28 mouse cellular contexts compared by ENCODE assay signal in genomic region chr5:135918593-135918992, GRCm38 (mm10). TPM values are rescaled to one million over a fixed set of nuclear protein-coding genes. Genes with fewer than 3 reads are reported as not detected.
DNase-seq lines count a peak whose midpoint lies in the region; ATAC-seq and TF ChIP-seq lines count a peak whose summit lies in the region.
"Had no signal": no experiment of that assay in that cellular context is flagged by ENCODE, and none has a peak within 500 bp of the region (broad histone marks: within the 10 kb centered on the region; RNA-seq: fewer than 3 reads in every experiment).

No protein-coding gene starts in this region.

- peaks cover 28% of the 10 kb centered on the region; the same call in 1 of the 2 replicates for H3K36me3 ChIP-seq in hindbrain, postnatal 0 days (ENCODE audit: insufficient read depth, low read length)
- peaks cover 25% of the 10 kb centered on the region for H3K36me3 ChIP-seq in hindbrain, embryonic 16.5 days (ENCODE audit: control insufficient read depth, insufficient read depth, low read length)
- H3K36me3 ChIP-seq in lung, embryonic 14.5 days (ENCODE audit: insufficient read depth), result peaks cover 83% of the 10 kb centered on the region
- H3K36me3 ChIP-seq in MEL (ENCODE audit: control insufficient read depth in 1 of 2, insufficient read depth in 2 of 2, low read length in 2 of 2) (peaks cover 7 to 46% of the 10 kb centered on the region in 2 experiments), myocyte (ENCODE audit: control insufficient read depth, insufficient read depth) (peaks cover 38% of the 10 kb centered on the region)

- H3K79me2 ChIP-seq in MEL (ENCODE audit: control insufficient read depth, insufficient read depth, low read length, poor library complexity), result peaks cover 80% of the 10 kb centered on the region
- H3K79me2 ChIP-seq in myocyte (ENCODE audit: control insufficient read depth, insufficient read depth), result peaks cover 99% of the 10 kb centered on the region

- H3ac ChIP-seq in myocyte (ENCODE audit: control insufficient read depth, insufficient read length), result no peak overlapping the region

- no peak for DNase-seq in hindbrain, postnatal 0 days (ENCODE audit: low spot score)
- no peak for DNase-seq in lung, embryonic 14.5 days
- no peak for DNase-seq in lung, adult 2 months
- peak; percentile 31 for DNase-seq in MEL (ENCODE audit: low read depth, low spot score)
- DNase-seq in gastrocnemius, postnatal 4 days (ENCODE audit: low spot score in 2 of 2), result no peak
- DNase-seq: adrenal gland, postnatal 10 days; cerebellum, adult 18-20 months; cerebellum, postnatal 10 days; gastrocnemius, postnatal 25 days; heart, adult 18-20 months; heart, postnatal 36 days; kidney, adult 18-20 months; kidney, postnatal 4 days; layer of hippocampus, adult 9-11 months; liver; lung, postnatal 14 days; thymus, postnatal 14 days had no signal

- no peak for TF ChIP-seq POLR2A in lung, adult 2 months (IDR thresholded peaks at IDR 0.05; ENCODE audit: borderline replicate concordance, extremely low read depth, low read depth, low read length)
- TF ChIP-seq POLR2A in MEL (IDR thresholded peaks at IDR 0.05; ENCODE audit: control insufficient read depth in 1 of 2, insufficient read depth in 1 of 2, low read depth in 1 of 2, low read length in 2 of 2, poor library complexity in 1 of 2) (no peak), myocyte (IDR thresholded peaks at IDR 0.05; ENCODE audit: insufficient read length, low read depth) (no peak)

- H3K4me3 ChIP-seq in hindbrain, postnatal 0 days (ENCODE audit: low read length), result no peak overlapping the region
- no peak overlapping the region for H3K4me3 ChIP-seq in hindbrain, embryonic 16.5 days (ENCODE audit: low read length)
- H3K4me3 ChIP-seq in lung, embryonic 14.5 days (ENCODE audit: low read depth, low read length), result no peak overlapping the region
- H3K4me3 ChIP-seq in lung, adult 2 months (replicated peaks; ENCODE audit: extremely low read depth, low read depth, low read length), result no peak overlapping the region
- no peak overlapping the region for H3K4me3 ChIP-seq in MEL (ENCODE audit: control insufficient read depth in 1 of 2, insufficient read depth in 1 of 2, low read depth in 2 of 2, low read length in 2 of 2)
- no peak overlapping the region for H3K4me3 ChIP-seq in myocyte
- H3K4me3 ChIP-seq: embryonic facial prominence, embryonic 13.5 days; forebrain, embryonic 10.5 days; hindbrain, embryonic 12.5 days; midbrain, embryonic 10.5 days; neural tube, embryonic 13.5 days had no signal

- H3K4me1 ChIP-seq in hindbrain, postnatal 0 days (ENCODE audit: insufficient read depth, low read length), result no peaks in the 10 kb centered on the region
- no peaks in the 10 kb centered on the region; the same call in 1 of the 2 replicates for H3K4me1 ChIP-seq in hindbrain, embryonic 16.5 days (ENCODE audit: control insufficient read depth, insufficient read depth, low read depth, low read length)
- H3K4me1 ChIP-seq in lung, embryonic 14.5 days (ENCODE audit: insufficient read depth), result no peaks in the 10 kb centered on the region; the same call in 1 of the 2 replicates
- peaks cover 22% of the 10 kb centered on the region for H3K4me1 ChIP-seq in lung, adult 2 months (ENCODE audit: control insufficient read depth, insufficient read depth, low read length)
- no peaks in the 10 kb centered on the region; a peak in 1 of 4 replicates for H3K4me1 ChIP-seq in MEL (ENCODE audit: control insufficient read depth in 1 of 2, insufficient read depth in 2 of 2, low read length in 2 of 2)
- H3K4me1 ChIP-seq: embryonic facial prominence, embryonic 13.5 days; hindbrain, embryonic 12.5 days had no signal

- 96% methylated on average over 5 of the region's 5 CpGs for WGBS in hindbrain, postnatal 0 days
- 94% methylated on average over 5 of the region's 5 CpGs for WGBS in hindbrain, embryonic 16.5 days
- 92% methylated on average over 5 of the region's 5 CpGs for WGBS in lung, embryonic 14.5 days
- 94% methylated on average over 5 of the region's 5 CpGs for WGBS in lung, adult 2 months

- no peak for TF ChIP-seq EP300 in MEL (IDR thresholded peaks at IDR 0.05; ENCODE audit: low read depth in 1 of 2, low read length in 2 of 2)

- H3K9ac ChIP-seq in hindbrain, postnatal 0 days (replicated peaks; ENCODE audit: low read length), result no peak overlapping the region
- H3K9ac ChIP-seq in hindbrain, embryonic 16.5 days (ENCODE audit: low read depth, low read length), result no peak overlapping the region
- no peak overlapping the region for H3K9ac ChIP-seq in lung, embryonic 14.5 days
- H3K9ac ChIP-seq in MEL (ENCODE audit: control insufficient read depth, low read depth, low read length, poor library complexity, severe bottlenecking), result no peak overlapping the region
- H3K9ac ChIP-seq: embryonic facial prominence, embryonic 13.5 days; hindbrain, embryonic 12.5 days; neural tube, embryonic 13.5 days had no signal

- H3K9me3 ChIP-seq in hindbrain, postnatal 0 days (ENCODE audit: low read length), result no peaks in the 10 kb centered on the region
- no peaks in the 10 kb centered on the region for H3K9me3 ChIP-seq in hindbrain, embryonic 16.5 days (ENCODE audit: control insufficient read depth, low read length)
- no peaks in the 10 kb centered on the region for H3K9me3 ChIP-seq in lung, embryonic 14.5 days (ENCODE audit: low read depth, low read length)
- H3K9me3 ChIP-seq in MEL (replicated peaks; ENCODE audit: insufficient read depth, low read length), result no peaks in the 10 kb centered on the region
- H3K9me3 ChIP-seq: embryonic facial prominence, embryonic 13.5 days; hindbrain, embryonic 12.5 days; midbrain, embryonic 10.5 days; neural tube, embryonic 13.5 days had no signal

- no peak for TF ChIP-seq RAD21 in MEL (IDR thresholded peaks at IDR 0.05; ENCODE audit: low read depth, low read length)

- peak; percentile 30 for TF ChIP-seq CTCF in hindbrain, postnatal 0 days (IDR thresholded peaks at IDR 0.05; ENCODE audit: low read depth)
- peak; percentile 23; the same call in 1 of the 2 replicates for TF ChIP-seq CTCF in lung, embryonic 14.5 days (IDR thresholded peaks at IDR 0.05; ENCODE audit: low read depth)
- no peak for TF ChIP-seq CTCF in lung, adult 2 months (IDR thresholded peaks at IDR 0.05; ENCODE audit: insufficient read depth, low read length)
- peak; percentile 26 to 34 (median 28); a peak in 4 of 6 replicates for TF ChIP-seq CTCF in MEL (IDR thresholded peaks at IDR 0.05 in 2 of 3, conservative IDR thresholded peaks at IDR 0.05 in 1 of 3; ENCODE audit: control insufficient read depth in 1 of 3, insufficient read depth in 1 of 3, low read depth in 2 of 3, low read length in 3 of 3, poor library complexity in 1 of 3, severe bottlenecking in 1 of 3)

- no peak overlapping the region for H3K27ac ChIP-seq in hindbrain, postnatal 0 days
- no peak overlapping the region for H3K27ac ChIP-seq in hindbrain, embryonic 16.5 days (ENCODE audit: low read depth, low read length)
- no peak overlapping the region for H3K27ac ChIP-seq in lung, embryonic 14.5 days (ENCODE audit: low read depth)
- H3K27ac ChIP-seq in MEL (ENCODE audit: control insufficient read depth, low read depth, low read length), result no peak overlapping the region
- H3K27ac ChIP-seq: embryonic facial prominence, embryonic 13.5 days; forebrain, embryonic 10.5 days; hindbrain, embryonic 12.5 days; midbrain, embryonic 10.5 days; neural tube, embryonic 13.5 days had no signal

- no peak for ATAC-seq in hindbrain, postnatal 0 days
- no peak for ATAC-seq in hindbrain, embryonic 16.5 days
- no peak for ATAC-seq in lung, embryonic 14.5 days (ENCODE audit: insufficient read depth)
- no peak for ATAC-seq in megakaryocyte, adult 5-6 weeks (ENCODE audit: poor library complexity, severe bottlenecking)
- ATAC-seq: forebrain, embryonic 16.5 days; midbrain, embryonic 16.5 days had no signal

- no peak overlapping the region for H3K4me2 ChIP-seq in hindbrain, postnatal 0 days (ENCODE audit: low read depth, low read length)
- H3K4me2 ChIP-seq in hindbrain, embryonic 16.5 days (ENCODE audit: low read length), result no peak overlapping the region
- no peak overlapping the region for H3K4me2 ChIP-seq in lung, embryonic 14.5 days
- H3K4me2 ChIP-seq in myocyte (ENCODE audit: low read depth), result peak overlapping the region; percentile 8
- H3K4me2 ChIP-seq: embryonic facial prominence, embryonic 13.5 days; heart, embryonic 11.5 days; hindbrain, embryonic 12.5 days; neural tube, embryonic 13.5 days had no signal

- no peaks in the 10 kb centered on the region for H3K27me3 ChIP-seq in hindbrain, postnatal 0 days (ENCODE audit: insufficient read depth, low read length)
- H3K27me3 ChIP-seq in hindbrain, embryonic 16.5 days (replicated peaks; ENCODE audit: control insufficient read depth, insufficient read depth, low read length), result no peaks in the 10 kb centered on the region
- no peaks in the 10 kb centered on the region for H3K27me3 ChIP-seq in lung, embryonic 14.5 days (ENCODE audit: insufficient read depth, low read length)
- no peaks in the 10 kb centered on the region for H3K27me3 ChIP-seq in MEL (ENCODE audit: control insufficient read depth in 1 of 2, insufficient read depth in 2 of 2, low read length in 2 of 2)
- no peaks in the 10 kb centered on the region for H3K27me3 ChIP-seq in myocyte (ENCODE audit: control insufficient read depth, insufficient read depth, insufficient read length)
- H3K27me3 ChIP-seq: embryonic facial prominence, embryonic 13.5 days; hindbrain, embryonic 12.5 days; neural tube, embryonic 13.5 days had no signal

RNA-seq across cellular contexts. Expression of gene Ywhag, which starts 15.8 kb away (rescaled TPM):
- total RNA-seq in hindbrain, postnatal 0 days (2014; rRNA removed), result 334 and 336 TPM in 2 replicates
- 734 and 782 TPM in 2 replicates for polyA plus RNA-seq in hindbrain, postnatal 0 days (2015; fragmentation: Nextera tagmentation; extraction: Ambion mirVana)
- 996 and 1,023 TPM in 2 replicates for polyA plus RNA-seq in hindbrain, embryonic 16.5 days (2015; fragmentation: Nextera tagmentation; extraction: Ambion mirVana)
- polyA plus RNA-seq in lung, embryonic 14.5 days (2014; fragmentation: Nextera tagmentation; extraction: Ambion mirVana), result 74.7 and 79.0 TPM in 2 replicates
- 66.2 and 80.3 TPM in 2 replicates for polyA plus RNA-seq in lung, adult 2 months (2012; rRNA removed)
- 109 and 116 TPM in 2 replicates for total RNA-seq in MEL (2012; rRNA removed)
- polyA plus RNA-seq in MEL (2012; ENCODE audit: insufficient read depth in 1 of 2, insufficient read length in 2 of 2, low read depth in 1 of 2, low replicate concordance in 2 of 2, missing spikeins in 1 of 2) (100 to 1,000 TPM; 268 to 295 TPM), myocyte (2012; fragmentation: generic; extraction: Trizol) (244 TPM)
- total RNA-seq in megakaryocyte, adult 5-6 weeks (2015), result 124 and 141 TPM in 2 replicates
- total RNA-seq in megakaryocyte, adult 5-6 weeks (2017), result 72.4 and 88.1 TPM in 2 replicates
- 100 to 1,000 TPM; 340 to 349 TPM for total RNA-seq in gastrocnemius, postnatal 4 days (2021)

RNA-seq across cellular contexts. Expression of gene Hspb1, which starts 30.9 kb away (rescaled TPM):
- total RNA-seq in hindbrain, postnatal 0 days (2014; rRNA removed), result 29.4 and 29.6 TPM in 2 replicates
- polyA plus RNA-seq in hindbrain, postnatal 0 days (2015; fragmentation: Nextera tagmentation; extraction: Ambion mirVana), result 28.0 and 30.0 TPM in 2 replicates
- polyA plus RNA-seq in hindbrain, embryonic 16.5 days (2015; fragmentation: Nextera tagmentation; extraction: Ambion mirVana), result 15.6 and 29.6 TPM in 2 replicates
- 62.8 and 68.1 TPM in 2 replicates for polyA plus RNA-seq in lung, embryonic 14.5 days (2014; fragmentation: Nextera tagmentation; extraction: Ambion mirVana)
- 541 and 589 TPM in 2 replicates for polyA plus RNA-seq in lung, adult 2 months (2012; rRNA removed)
- not detected in 2 replicates for total RNA-seq in MEL (2012; rRNA removed)
- polyA plus RNA-seq in MEL (2012; ENCODE audit: insufficient read depth in 1 of 2, insufficient read length in 2 of 2, low read depth in 1 of 2, low replicate concordance in 2 of 2, missing spikeins in 1 of 2) (not detected), myocyte (2012; fragmentation: generic; extraction: Trizol) (622 TPM)
- total RNA-seq in megakaryocyte, adult 5-6 weeks (2015), result not detected in 2 replicates
- not detected in 2 replicates for total RNA-seq in megakaryocyte, adult 5-6 weeks (2017)
- total RNA-seq in gastrocnemius, postnatal 4 days (2021), result 100 to 1,000 TPM; 499 to 513 TPM

RNA-seq across cellular contexts. Expression of gene Ssc4d, which starts 55.7 kb away (rescaled TPM):
- 6.5 and 18.9 TPM in 2 replicates for total RNA-seq in hindbrain, postnatal 0 days (2014; rRNA removed)
- polyA plus RNA-seq in hindbrain, postnatal 0 days (2015; fragmentation: Nextera tagmentation; extraction: Ambion mirVana), result 3.6 and 3.8 TPM in 2 replicates
- 2.9 and 3.4 TPM in 2 replicates for polyA plus RNA-seq in hindbrain, embryonic 16.5 days (2015; fragmentation: Nextera tagmentation; extraction: Ambion mirVana)
- polyA plus RNA-seq in lung, embryonic 14.5 days (2014; fragmentation: Nextera tagmentation; extraction: Ambion mirVana), result 3.2 and 3.8 TPM in 2 replicates
- polyA plus RNA-seq in lung, adult 2 months (2012; rRNA removed), result 3.6 and 3.9 TPM in 2 replicates
- total RNA-seq in MEL (2012; rRNA removed), result 0.95 and 1.1 TPM in 2 replicates
- polyA plus RNA-seq in MEL (2012; ENCODE audit: insufficient read depth in 1 of 2, insufficient read length in 2 of 2, low read depth in 1 of 2, low replicate concordance in 2 of 2, missing spikeins in 1 of 2) (1 to 10 TPM in 1 of 2 experiments, not detected in 1; 2.1 TPM), myocyte (2012; fragmentation: generic; extraction: Trizol) (2.4 TPM)
- 17.1 and 19.9 TPM in 2 replicates for total RNA-seq in megakaryocyte, adult 5-6 weeks (2015)
- total RNA-seq in megakaryocyte, adult 5-6 weeks (2017), result 6.0 and 7.4 TPM in 2 replicates
- total RNA-seq in gastrocnemius, postnatal 4 days (2021), result 1 to 10 TPM; 1.3 to 1.6 TPM

Comparison
In these comparisons a context has a peak if more than half of its experiments do, and no peak if none do; other contexts are left out.
1. RNA of gene Hspb1, which starts 30.9 kb away (polyA plus RNA-seq): 622 TPM in myocyte (single experiment), 541 to 589 TPM in lung, adult 2 months, 62.8 to 68.1 TPM in lung, embryonic 14.5 days, 28.0 to 30.0 TPM in hindbrain, postnatal 0 days and 15.6 to 29.6 TPM in hindbrain, embryonic 16.5 days; not detected in MEL; every median in the first group is over 10 times any median in the second.